Mouse (Mus musculus): ENCODE measurements around the gene Mcl1. TPM values are rescaled to one million over a fixed set of nuclear protein-coding genes. Genes with fewer than 3 reads are reported as not detected.
A peak's percentile ranks its signal among the peaks of the same experiment; 100 is the strongest.

The Mcl1 gene
- polyA plus RNA-seq, 1 experiment from 2014 or later, result 66.8 TPM

- peak overlapping the region; percentile 99 for H3K4me3 ChIP-seq (ENCODE audit: low read depth, low read length)
- H3K27ac ChIP-seq (ENCODE audit: low read depth, low read length), result no peak overlapping the region
- no peaks in the 10 kb centered on the region for H3K27me3 ChIP-seq (ENCODE audit: control insufficient read depth, insufficient read depth, low read length)
- no peak for ATAC-seq (replicated peaks; ENCODE audit: low FRiP score)
- H3K36me3 ChIP-seq (ENCODE audit: control insufficient read depth, insufficient read depth, low read length), result peaks cover 15% of the 10 kb centered on the region
- WGBS, result 66% methylated on average over 2 of the region's 2 CpGs
- no peaks in the 10 kb centered on the region for H3K9me3 ChIP-seq (ENCODE audit: control insufficient read depth, low read length)
- H3K9ac ChIP-seq (ENCODE audit: low read length), result peak overlapping the region; percentile 99
- H3K4me1 ChIP-seq (replicated peaks; ENCODE audit: control insufficient read depth, insufficient read depth, low read length), result peaks cover 11% of the 10 kb centered on the region
- DNase-seq (ENCODE audit: low spot score), result no peak
- peak overlapping the region; percentile 64 for H3K4me2 ChIP-seq (ENCODE audit: low read depth, low read length, severe bottlenecking)
Measured at GRCm38 (mm10) chr3:95660788-95661478, 2.3 kb downstream of the Mcl1 start.

GRCm38 (mm10) chr3:95661945-95662715, 3.5 kb downstream of the Mcl1 start:
- ATAC-seq (replicated peaks; ENCODE audit: low FRiP score) (no peak), DNase-seq (ENCODE audit: low spot score) (no peak)
- H3K9me3 ChIP-seq (ENCODE audit: control insufficient read depth, low read length), result no peaks in the 10 kb centered on the region
- no peak overlapping the region for H3K27ac ChIP-seq (ENCODE audit: low read depth, low read length)
- peaks cover 11% of the 10 kb centered on the region for H3K4me1 ChIP-seq (replicated peaks; ENCODE audit: control insufficient read depth, insufficient read depth, low read length)
- H3K27me3 ChIP-seq (ENCODE audit: control insufficient read depth, insufficient read depth, low read length), result no peaks in the 10 kb centered on the region
- H3K9ac ChIP-seq (ENCODE audit: low read length), result no peak overlapping the region
- H3K4me3 ChIP-seq (ENCODE audit: low read depth, low read length), result no peak overlapping the region
- H3K36me3 ChIP-seq (ENCODE audit: control insufficient read depth, insufficient read depth, low read length), result peaks cover 15% of the 10 kb centered on the region
- 74% methylated on average over 7 of the region's 7 CpGs for WGBS
- H3K4me2 ChIP-seq (ENCODE audit: low read depth, low read length, severe bottlenecking), result no peak overlapping the region

DNA sequence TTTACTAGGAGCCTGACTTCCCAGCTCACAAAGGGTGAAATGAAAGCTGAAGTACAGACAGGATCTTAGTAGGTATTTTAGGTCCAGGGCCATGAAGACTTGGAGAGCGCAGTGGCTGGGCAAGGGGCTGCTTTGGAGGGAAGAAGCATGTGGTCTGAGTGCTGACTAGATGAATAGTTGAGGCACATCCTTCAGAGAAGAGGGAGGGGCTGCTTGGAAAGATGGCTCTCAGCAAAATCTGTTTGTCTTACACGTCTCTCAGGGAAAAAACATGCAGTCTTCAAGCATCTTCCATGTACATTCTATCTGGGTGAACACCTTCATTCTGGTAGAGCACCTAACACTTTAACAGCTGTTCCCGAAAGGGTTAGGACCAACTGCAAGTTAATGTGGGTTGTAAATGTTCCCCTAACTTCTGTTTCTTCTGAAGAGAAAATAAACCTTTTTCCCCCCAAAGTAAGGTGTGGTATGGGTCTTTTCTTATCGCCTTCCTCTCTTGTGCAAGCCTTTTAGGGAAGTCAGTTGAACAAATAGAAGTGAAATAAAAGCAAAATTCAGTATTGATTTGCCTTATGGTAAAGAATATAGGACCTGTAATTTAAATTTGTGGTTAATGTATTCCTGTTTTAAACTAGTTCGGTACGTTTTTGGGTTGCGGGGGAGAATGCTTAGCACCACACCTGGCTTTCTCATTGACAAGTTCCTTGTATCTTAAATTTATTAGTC, 4.3 kb downstream of the Mcl1 start:
- DNase-seq (ENCODE audit: low spot score), result no peak
- Histone ChIP-seq H3K36me3 (ENCODE audit: control insufficient read depth, insufficient read depth, low read length) (peaks cover 15% of the 10 kb centered on the region), H3K4me3 (ENCODE audit: low read depth, low read length) (no peak overlapping the region), H3K27ac (ENCODE audit: low read depth, low read length) (no peak overlapping the region), H3K27me3 (ENCODE audit: control insufficient read depth, insufficient read depth, low read length) (no peaks in the 10 kb centered on the region), H3K9ac (ENCODE audit: low read length) (no peak overlapping the region), H3K4me1 (replicated peaks; ENCODE audit: control insufficient read depth, insufficient read depth, low read length) (peaks cover 11% of the 10 kb centered on the region), H3K9me3 (ENCODE audit: control insufficient read depth, low read length) (no peaks in the 10 kb centered on the region), H3K4me2 (ENCODE audit: low read depth, low read length, severe bottlenecking) (no peak overlapping the region)
- 89% methylated on average over 7 of the region's 7 CpGs for WGBS
- no peak for ATAC-seq (replicated peaks; ENCODE audit: low FRiP score)

DNA sequence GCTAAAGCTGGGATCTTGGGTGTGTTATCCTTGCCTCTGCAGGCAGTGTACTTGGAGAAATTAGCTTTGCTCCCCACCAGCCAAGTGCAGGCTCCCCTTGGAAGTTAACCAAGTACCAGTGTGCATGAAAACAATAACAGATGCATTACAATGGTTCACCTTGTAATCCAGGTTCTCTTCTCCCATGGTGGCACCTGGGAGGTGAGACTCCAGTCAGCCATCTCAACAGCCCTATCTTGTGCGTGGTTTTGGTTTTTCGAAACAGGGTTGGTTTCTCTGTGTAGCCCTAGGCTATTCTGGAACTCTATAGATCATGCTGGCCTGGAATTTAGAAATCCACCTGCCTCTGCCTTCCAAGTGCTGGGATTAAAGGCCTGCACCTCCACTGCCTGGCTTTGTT, 4.9 kb downstream of the Mcl1 start:
- Histone ChIP-seq H3K4me3 (ENCODE audit: low read depth, low read length) (no peak overlapping the region), H3K27ac (ENCODE audit: low read depth, low read length) (no peak overlapping the region), H3K9ac (ENCODE audit: low read length) (no peak overlapping the region), H3K36me3 (ENCODE audit: control insufficient read depth, insufficient read depth, low read length) (peaks cover 15% of the 10 kb centered on the region), H3K27me3 (ENCODE audit: control insufficient read depth, insufficient read depth, low read length) (no peaks in the 10 kb centered on the region), H3K9me3 (ENCODE audit: control insufficient read depth, low read length) (no peaks in the 10 kb centered on the region), H3K4me2 (ENCODE audit: low read depth, low read length, severe bottlenecking) (0 out of 2 replicates have a peak overlapping the region, but pooled peaks have one; percentile 11), H3K4me1 (replicated peaks; ENCODE audit: control insufficient read depth, insufficient read depth, low read length) (peaks cover 11% of the 10 kb centered on the region)
- 84% methylated on average over 2 of the region's 2 CpGs for WGBS
- no peak for ATAC-seq (replicated peaks; ENCODE audit: low FRiP score)
- DNase-seq (ENCODE audit: low spot score), result no peak

DNA sequence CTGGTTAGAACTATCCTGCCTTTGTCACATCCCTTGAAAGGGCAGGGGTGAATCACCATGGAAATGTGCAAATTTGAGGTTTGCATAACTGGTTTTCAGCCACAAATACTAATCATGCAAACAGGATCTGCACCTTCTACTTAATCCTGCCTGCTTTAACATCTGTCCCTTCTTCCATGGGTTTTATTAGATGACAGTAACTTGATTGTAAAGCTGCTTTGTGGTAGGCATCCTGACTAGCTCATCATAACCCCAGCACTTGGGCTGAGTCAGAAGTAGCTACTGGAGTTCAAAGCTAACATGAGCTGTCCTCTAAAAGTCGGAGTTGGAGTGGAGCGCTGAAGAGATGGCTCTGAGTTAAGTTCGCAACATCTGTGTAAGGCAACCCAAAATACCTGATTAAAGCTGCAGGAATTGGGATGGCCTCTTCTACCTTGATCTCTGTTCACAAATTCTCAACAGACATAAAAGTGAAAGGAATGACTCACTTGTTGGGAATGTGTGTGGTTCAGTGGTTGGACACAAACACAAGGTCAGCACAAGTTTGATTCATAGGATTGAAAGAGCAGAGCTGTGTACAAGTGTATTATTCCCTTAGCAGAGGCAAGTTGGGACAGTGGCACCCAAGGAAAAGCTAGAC, 5.5 kb downstream of the Mcl1 start:
- DNase-seq (ENCODE audit: low spot score) (no peak), ATAC-seq (replicated peaks; ENCODE audit: low FRiP score) (no peak)
- H3K27ac ChIP-seq (ENCODE audit: low read depth, low read length), result no peak overlapping the region
- no peaks in the 10 kb centered on the region for H3K27me3 ChIP-seq (ENCODE audit: control insufficient read depth, insufficient read depth, low read length)
- peaks cover 11% of the 10 kb centered on the region for H3K4me1 ChIP-seq (replicated peaks; ENCODE audit: control insufficient read depth, insufficient read depth, low read length)
- WGBS, result 95% methylated on average over 3 of the region's 3 CpGs
- H3K9ac ChIP-seq (ENCODE audit: low read length), result no peak overlapping the region
- H3K9me3 ChIP-seq (ENCODE audit: control insufficient read depth, low read length), result no peaks in the 10 kb centered on the region
- no peak overlapping the region for H3K4me3 ChIP-seq (ENCODE audit: low read depth, low read length)
- peaks cover 15% of the 10 kb centered on the region for H3K36me3 ChIP-seq (ENCODE audit: control insufficient read depth, insufficient read depth, low read length)
- no peak overlapping the region for H3K4me2 ChIP-seq (ENCODE audit: low read depth, low read length, severe bottlenecking)

DNA sequence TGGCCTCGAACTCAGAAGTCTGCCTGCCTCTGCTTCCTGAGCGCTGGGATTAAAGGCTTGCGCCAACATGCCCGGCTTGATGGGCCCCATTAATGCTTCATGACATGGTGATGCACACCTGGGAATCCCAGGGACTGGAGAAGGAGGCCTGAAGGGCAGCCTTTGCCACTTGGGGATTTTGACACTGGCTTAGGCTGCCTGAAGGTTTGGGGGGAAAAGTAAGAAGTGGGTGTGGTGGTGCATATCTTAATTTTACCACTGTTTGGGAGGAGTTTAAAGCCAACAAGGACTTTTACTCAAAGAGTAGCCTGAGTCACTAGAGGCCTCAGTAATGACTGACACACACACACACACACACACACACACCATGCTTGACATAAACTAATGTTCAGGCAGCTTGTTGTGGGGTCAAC, 6.4 kb downstream of the Mcl1 start:
- peaks cover 11% of the 10 kb centered on the region for H3K4me1 ChIP-seq (replicated peaks; ENCODE audit: control insufficient read depth, insufficient read depth, low read length)
- 87% methylated on average over 4 of the region's 4 CpGs for WGBS
- H3K27ac ChIP-seq (ENCODE audit: low read depth, low read length), result no peak overlapping the region
- ATAC-seq (replicated peaks; ENCODE audit: low FRiP score) (no peak), DNase-seq (ENCODE audit: low spot score) (no peak)
- no peak overlapping the region for H3K4me3 ChIP-seq (ENCODE audit: low read depth, low read length)
- peaks cover 15% of the 10 kb centered on the region for H3K36me3 ChIP-seq (ENCODE audit: control insufficient read depth, insufficient read depth, low read length)
- H3K9ac ChIP-seq (ENCODE audit: low read length), result no peak overlapping the region
- H3K9me3 ChIP-seq (ENCODE audit: control insufficient read depth, low read length), result no peaks in the 10 kb centered on the region
- no peaks in the 10 kb centered on the region for H3K27me3 ChIP-seq (ENCODE audit: control insufficient read depth, insufficient read depth, low read length)
- H3K4me2 ChIP-seq (ENCODE audit: low read depth, low read length, severe bottlenecking), result no peak overlapping the region

- ATAC-seq (replicated peaks; ENCODE audit: low FRiP score) (no peak), DNase-seq (ENCODE audit: low spot score) (no peak)
- Histone ChIP-seq H3K27ac (ENCODE audit: low read depth, low read length) (no peak overlapping the region), H3K36me3 (ENCODE audit: control insufficient read depth, insufficient read depth, low read length) (peaks cover 11% of the 10 kb centered on the region; the same call in 1 of the 2 replicates), H3K27me3 (ENCODE audit: control insufficient read depth, insufficient read depth, low read length) (no peaks in the 10 kb centered on the region), H3K4me3 (ENCODE audit: low read depth, low read length) (no peak overlapping the region), H3K4me1 (replicated peaks; ENCODE audit: control insufficient read depth, insufficient read depth, low read length) (peaks cover 3% of the 10 kb centered on the region; the same call in 1 of the 2 replicates), H3K9ac (ENCODE audit: low read length) (no peak overlapping the region), H3K9me3 (ENCODE audit: control insufficient read depth, low read length) (no peaks in the 10 kb centered on the region), H3K4me2 (ENCODE audit: low read depth, low read length, severe bottlenecking) (no peak overlapping the region)
- WGBS, result 68% methylated on average over 6 of the region's 6 CpGs
Measured at GRCm38 (mm10) chr3:95666124-95666844, 7.7 kb downstream of the Mcl1 start.

DNA sequence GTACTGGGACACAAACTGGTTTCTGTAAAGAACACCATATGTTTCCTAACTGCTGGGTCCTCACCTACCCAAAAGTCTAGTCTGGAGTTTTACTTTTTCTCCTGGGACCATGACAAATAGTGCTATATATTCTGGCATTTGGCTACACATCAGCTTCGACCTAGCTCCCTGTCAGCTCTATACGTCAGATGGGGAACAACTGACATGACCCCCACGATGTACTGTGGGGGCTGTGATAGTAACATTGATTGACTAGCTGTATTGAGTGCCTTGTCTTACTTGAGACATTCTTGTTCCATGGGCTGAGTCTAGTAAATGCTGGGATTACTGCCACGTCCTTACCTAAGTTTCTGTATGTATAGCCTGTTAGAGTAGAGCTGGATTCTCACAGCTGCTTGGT, 8.9 kb downstream of the Mcl1 start:
- Histone ChIP-seq H3K4me2 (ENCODE audit: low read depth, low read length, severe bottlenecking) (no peak overlapping the region), H3K4me3 (ENCODE audit: low read depth, low read length) (no peak overlapping the region), H3K9ac (ENCODE audit: low read length) (no peak overlapping the region; the same call in 1 of the 2 replicates), H3K27me3 (ENCODE audit: control insufficient read depth, insufficient read depth, low read length) (no peaks in the 10 kb centered on the region), H3K9me3 (ENCODE audit: control insufficient read depth, low read length) (no peaks in the 10 kb centered on the region), H3K36me3 (ENCODE audit: control insufficient read depth, insufficient read depth, low read length) (peaks cover 8% of the 10 kb centered on the region; the same call in 1 of the 2 replicates), H3K27ac (ENCODE audit: low read depth, low read length) (peak overlapping the region; percentile 62), H3K4me1 (replicated peaks; ENCODE audit: control insufficient read depth, insufficient read depth, low read length) (no peaks in the 10 kb centered on the region)
- 76% methylated on average over 4 of the region's 4 CpGs for WGBS
- DNase-seq (ENCODE audit: low spot score) (no peak), ATAC-seq (replicated peaks; ENCODE audit: low FRiP score) (no peak)
